Mouse (Mus musculus) lung, embryonic 14.5 days (tissue): ENCODE results near the gene Vopp1. TPM values are rescaled to one million over a fixed set of nuclear protein-coding genes. Genes with fewer than 3 reads are reported as not detected.

Source experiments
- ATAC-seq: fragments of 200-750 bp; cut with Nextera tagmentation; 2 replicates; pipeline ENCODE4 v1.8.0; 2017; ENCODE audit warnings: mild to moderate bottlenecking, moderate TSS enrichment, moderate library complexity; ENCODE audit not compliant: insufficient read depth
- DNase-seq: peaks from one replicate; pipeline ENCODE4 v3.0.0-alpha.2; 2015
- H3K27ac ChIP-seq: fragments of 300-500 bp; sonication (generic); 2 replicates; pipeline ENCODE4 v1.5.1; 2014; ENCODE audit warnings: low read depth, mild to moderate bottlenecking, moderate library complexity
- H3K27me3 ChIP-seq: fragments of 300-500 bp; sonication (generic); 2 replicates; pipeline ENCODE4 v1.6.1; 2014; ENCODE audit warnings: low read length, control low read depth; ENCODE audit not compliant: insufficient read depth
- H3K36me3 ChIP-seq: fragments of 300-500 bp; sonication (generic); 2 replicates; pipeline ENCODE4 v1.6.1; 2014; ENCODE audit warnings: control low read depth; ENCODE audit not compliant: insufficient read depth
- H3K4me1 ChIP-seq: fragments of 300-500 bp; sonication (generic); 2 replicates; pipeline ENCODE4 v1.6.1; 2014; ENCODE audit warnings: antibody characterized with exemption, control low read depth; ENCODE audit not compliant: insufficient read depth
- H3K4me2 ChIP-seq: fragments of 300-500 bp; sonication (generic); 2 replicates; pipeline ENCODE4 v1.6.1; 2014; ENCODE audit warnings: mild to moderate bottlenecking
- H3K4me3 ChIP-seq: fragments of 300-500 bp; sonication (generic); 2 replicates; pipeline ENCODE4 v1.5.1; 2014; ENCODE audit warnings: low read depth, low read length
- H3K9ac ChIP-seq: fragments of 300-500 bp; sonication (generic); 2 replicates; pipeline ENCODE4 v1.6.1; 2014
- H3K9me3 ChIP-seq: fragments of 300-500 bp; sonication (generic); 2 replicates; pipeline ENCODE4 v1.6.1; 2016; ENCODE audit warnings: low read depth, low read length, control low read depth
- CTCF ChIP-seq: IDR thresholded peaks from 2 replicates; pipeline ENCODE4 v1.5.1; 2016; ENCODE audit warnings: antibody characterized with exemption, low read depth
- WGBS: fragments of 180-500 bp; shearing (Covaris S2); extraction: QIAGEN DNeasy Blood & Tissue Kit; methylation state at CpG from one replicate; pipeline ENCODE4 v1.1.7; 2014; 5-methylcytosine and 5-hydroxymethylcytosine counted together
- polyA plus RNA-seq: library from polyadenylated mRNA; unstranded; fragments of >200 nt; fragmentation: Nextera tagmentation; extraction: Ambion mirVana; gene quantifications from 2 replicates; pipeline ENCODE4 v1.2.1, GENCODE M21; 2014

Vopp1 gene
- polyA plus RNA-seq, 1 experiment from 2014 or later, result 25.8 TPM

GRCm38 (mm10) chr6:57701686-57702085 lies 123.3 kb downstream of the Vopp1 start:
- Histone ChIP-seq H3K4me2 (peak overlapping the region; percentile 64), H3K27ac (no peak overlapping the region), H3K27me3 (no peaks in the 10 kb centered on the region), H3K36me3 (no peaks in the 10 kb centered on the region), H3K4me1 (no peaks in the 10 kb centered on the region), H3K9ac (no peak overlapping the region), H3K4me3 (0 out of 2 replicates have a peak overlapping the region, but pooled peaks have one; percentile 70), H3K9me3 (no peaks in the 10 kb centered on the region)
- ATAC-seq (no peak), DNase-seq (peak; percentile 13)
- 66% methylated on average over 4 of the region's 4 CpGs for WGBS
- no peak for TF ChIP-seq CTCF

GRCm38 (mm10) chr6:57693116-57693515 lies 131.8 kb downstream of the Vopp1 start:
- Histone ChIP-seq H3K4me2 (no peak overlapping the region), H3K36me3 (peaks cover 14% of the 10 kb centered on the region; the same call in 1 of the 2 replicates), H3K9ac (no peak overlapping the region), H3K9me3 (no peaks in the 10 kb centered on the region), H3K4me1 (peaks cover 3% of the 10 kb centered on the region; the same call in 1 of the 2 replicates), H3K27me3 (no peaks in the 10 kb centered on the region), H3K27ac (peak overlapping the region; percentile 42; the same call in 1 of the 2 replicates), H3K4me3 (no peak overlapping the region)
- TF ChIP-seq CTCF, result no peak
- no peak for ATAC-seq
- WGBS, result 70% methylated on average over 3 of the region's 3 CpGs
- DNase-seq, result no peak

GRCm38 (mm10) chr6:57691467-57692261 lies 133.3 kb downstream of the Vopp1 start, which contains the start of gene Pyurf:
Gene Pyurf, minus strand, starts transcription at chr6:57692078.
- peak within 1 kb of the TSS; percentile 80 for H3K4me2 ChIP-seq
- DNase-seq (peak; percentile 91), ATAC-seq (peak; percentile 99)
- peaks cover 3% of the 10 kb centered on the region; the same call in 1 of the 2 replicates for H3K4me1 ChIP-seq
- H3K27ac ChIP-seq, result peak within 1 kb of the TSS; percentile 95
- H3K4me3 ChIP-seq, result peak within 1 kb of the TSS; percentile 73
- H3K9me3 ChIP-seq, result no peaks in the 10 kb centered on the region
- H3K9ac ChIP-seq, result peak within 1 kb of the TSS; percentile 80
- under 1% methylated on average over 52 of the region's 52 CpGs for WGBS
- TF ChIP-seq CTCF, result 0 out of 2 replicates have a peak, but pooled peaks have one; percentile 23
- H3K36me3 ChIP-seq, result peaks cover 27% of the 10 kb centered on the region
- no peaks in the 10 kb centered on the region for H3K27me3 ChIP-seq

GRCm38 (mm10) chr6:57684156-57684555 lies 140.8 kb downstream of the Vopp1 start:
- no peak for TF ChIP-seq CTCF
- Histone ChIP-seq H3K27ac (no peak overlapping the region), H3K9me3 (no peaks in the 10 kb centered on the region), H3K9ac (no peak overlapping the region), H3K36me3 (peaks cover 26% of the 10 kb centered on the region), H3K4me2 (no peak overlapping the region), H3K27me3 (no peaks in the 10 kb centered on the region), H3K4me3 (no peak overlapping the region), H3K4me1 (no peaks in the 10 kb centered on the region)
- 85% methylated on average over 1 of the region's 1 CpGs for WGBS
- DNase-seq (no peak), ATAC-seq (no peak)

Other genes with a start within 250 kb of the Vopp1 start
- 3.7 and 3.9 TPM in 2 replicates for gene Herc6, start 244.2 kb downstream of the Vopp1 start, polyA plus RNA-seq
- 19.1 and 19.9 TPM in 2 replicates for gene Pyurf, start 133.1 kb downstream of the Vopp1 start, polyA plus RNA-seq
- 29.9 and 30.2 TPM in 2 replicates for gene Lancl2, start 122.6 kb downstream of the Vopp1 start, polyA plus RNA-seq
- not detected in 2 replicates for gene Vmn1r21, start 25.2 kb upstream of the Vopp1 start, polyA plus RNA-seq
- gene Vmn1r22, start 82.9 kb upstream of the Vopp1 start, polyA plus RNA-seq, result not detected in 2 replicates
- not detected in 2 replicates for gene Vmn1r23, start 101.7 kb upstream of the Vopp1 start, polyA plus RNA-seq
- gene Vmn1r24, start 136.3 kb upstream of the Vopp1 start, polyA plus RNA-seq, result not detected in 2 replicates
- not detected in 2 replicates for gene Vmn1r25, start 155.7 kb upstream of the Vopp1 start, polyA plus RNA-seq
- gene Vmn1r26, start 190.0 kb upstream of the Vopp1 start, polyA plus RNA-seq, result not detected in 2 replicates